Mouse (Mus musculus): ENCODE measurements around the gene Rwdd3. TPM values are rescaled to one million over a fixed set of nuclear protein-coding genes. Genes with fewer than 3 reads are reported as not detected.

Rwdd3 gene
- polyA plus RNA-seq, 1 experiment: 1.8 TPM

DNA sequence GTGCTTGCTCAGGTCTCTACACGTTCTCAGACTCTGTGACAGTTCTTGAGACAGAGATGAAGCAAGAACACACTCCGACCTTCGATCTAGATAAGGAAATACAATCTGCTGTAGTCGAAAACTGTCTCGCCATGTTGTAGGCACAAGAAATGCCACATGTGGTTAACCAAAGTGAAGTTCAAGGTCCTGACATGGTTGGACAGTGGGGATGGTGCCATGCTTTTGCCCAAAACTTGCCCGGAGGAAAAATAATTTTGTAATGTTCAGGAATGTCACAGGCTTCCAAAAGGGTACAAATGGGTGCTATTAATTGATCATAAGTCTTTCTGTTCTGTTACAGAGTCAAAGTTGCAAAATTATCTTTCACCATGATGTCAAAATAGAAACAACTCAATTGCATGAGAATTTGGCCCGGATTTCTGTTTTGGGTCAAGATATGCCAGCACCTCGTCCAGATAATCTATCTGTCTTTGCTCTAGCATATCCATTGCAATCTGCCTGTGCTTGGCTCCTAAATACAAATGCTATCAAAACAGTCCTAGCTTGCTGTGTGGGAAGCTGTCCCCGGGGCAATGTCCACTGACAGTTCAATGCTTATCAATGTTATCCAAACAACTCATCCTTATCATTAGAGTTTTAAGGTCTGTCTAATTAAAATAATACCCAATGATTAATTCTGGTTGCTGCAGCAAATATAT, 2.9 kb upstream of the Rwdd3 start:
- Histone ChIP-seq H3K27me3 (ENCODE audit: control insufficient read depth, insufficient read depth, low read length) (no peaks in the 10 kb centered on the region), H3K27ac (ENCODE audit: control insufficient read depth, insufficient read depth, low read length) (no peak overlapping the region), H3K4me3 (ENCODE audit: control insufficient read depth, insufficient read depth, low read length) (no peak overlapping the region), H3K4me1 (replicated peaks; ENCODE audit: control insufficient read depth, insufficient read depth, low read length) (peaks cover 2% of the 10 kb centered on the region; the same call in 1 of the 2 replicates), H3K36me3 (ENCODE audit: control insufficient read depth, insufficient read depth, low read length) (no peaks in the 10 kb centered on the region)
- TF ChIP-seq POLR2A (IDR thresholded peaks at IDR 0.05; ENCODE audit: control insufficient read depth, extremely low read depth, insufficient read depth, low read length, poor library complexity): no peak
- no peak for TF ChIP-seq CTCF (IDR thresholded peaks at IDR 0.05; ENCODE audit: borderline replicate concordance, control insufficient read depth, extremely low read depth, insufficient read depth, low read length, poor library complexity)
- DNase-seq: no peak
- 48% methylated on average over 9 of the region's 9 CpGs for WGBS

DNA sequence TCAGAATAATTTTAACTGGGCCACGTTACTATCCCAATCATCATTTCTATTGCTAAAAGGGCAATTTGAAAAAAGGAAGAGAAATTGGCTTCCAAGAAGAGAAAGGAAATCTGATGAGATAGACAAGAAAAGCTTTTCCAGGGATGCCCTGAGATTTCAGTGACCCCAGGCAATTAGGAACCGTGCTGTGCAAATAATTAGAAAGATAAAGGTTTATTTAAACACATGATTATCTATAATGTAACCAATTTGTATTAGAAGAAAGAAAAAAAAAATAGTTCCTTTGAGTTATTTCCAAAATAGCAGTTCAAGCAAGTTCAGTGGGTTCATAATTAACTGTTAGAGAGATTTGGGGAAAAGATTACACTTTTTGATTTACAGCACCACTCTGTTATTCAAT, 1.2 kb upstream of the Rwdd3 start:
- H3K27me3 ChIP-seq (ENCODE audit: control insufficient read depth, insufficient read depth, low read length): no peaks in the 10 kb centered on the region
- DNase-seq: no peak
- no peaks in the 10 kb centered on the region; the same call in 1 of the 2 replicates for H3K4me1 ChIP-seq (replicated peaks; ENCODE audit: control insufficient read depth, insufficient read depth, low read length)
- H3K36me3 ChIP-seq (ENCODE audit: control insufficient read depth, insufficient read depth, low read length): no peaks in the 10 kb centered on the region
- H3K27ac ChIP-seq (ENCODE audit: control insufficient read depth, insufficient read depth, low read length): no peak overlapping the region
- H3K4me3 ChIP-seq (ENCODE audit: control insufficient read depth, insufficient read depth, low read length): no peak overlapping the region
- 95% methylated on average over 2 of the region's 2 CpGs for WGBS
- TF ChIP-seq CTCF (IDR thresholded peaks at IDR 0.05; ENCODE audit: borderline replicate concordance, control insufficient read depth, extremely low read depth, insufficient read depth, low read length, poor library complexity) (no peak), POLR2A (IDR thresholded peaks at IDR 0.05; ENCODE audit: control insufficient read depth, extremely low read depth, insufficient read depth, low read length, poor library complexity) (no peak)

DNA sequence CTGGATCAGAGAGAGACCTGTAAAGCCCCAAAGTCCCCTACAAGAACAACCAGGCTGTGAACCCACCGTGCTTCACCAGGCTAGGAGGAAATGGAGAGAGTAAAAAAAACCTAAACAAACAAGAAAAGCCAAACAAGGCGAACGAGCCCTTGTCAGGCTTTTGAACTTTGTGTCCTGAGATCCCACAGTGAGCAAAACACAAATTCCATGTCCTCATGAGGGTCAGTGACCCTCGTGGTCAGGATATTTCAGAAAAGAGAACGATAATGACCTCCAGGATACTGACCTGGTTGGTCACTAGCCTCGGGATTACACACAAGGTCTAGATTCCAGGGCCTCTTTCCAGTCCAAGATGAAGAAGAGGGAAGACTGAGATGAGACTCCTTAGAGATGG, 374 bp upstream of the Rwdd3 start:
- 30% methylated on average over 6 of the region's 6 CpGs for WGBS
- Histone ChIP-seq H3K36me3 (ENCODE audit: control insufficient read depth, insufficient read depth, low read length) (no peaks in the 10 kb centered on the region), H3K27me3 (ENCODE audit: control insufficient read depth, insufficient read depth, low read length) (no peaks in the 10 kb centered on the region), H3K4me1 (replicated peaks; ENCODE audit: control insufficient read depth, insufficient read depth, low read length) (no peaks in the 10 kb centered on the region; the same call in 1 of the 2 replicates), H3K27ac (ENCODE audit: control insufficient read depth, insufficient read depth, low read length) (no peak overlapping the region), H3K4me3 (ENCODE audit: control insufficient read depth, insufficient read depth, low read length) (peak overlapping the region; percentile 22)
- no peak for DNase-seq
- TF ChIP-seq CTCF (IDR thresholded peaks at IDR 0.05; ENCODE audit: borderline replicate concordance, control insufficient read depth, extremely low read depth, insufficient read depth, low read length, poor library complexity) (no peak), POLR2A (IDR thresholded peaks at IDR 0.05; ENCODE audit: control insufficient read depth, extremely low read depth, insufficient read depth, low read length, poor library complexity) (no peak)

DNA sequence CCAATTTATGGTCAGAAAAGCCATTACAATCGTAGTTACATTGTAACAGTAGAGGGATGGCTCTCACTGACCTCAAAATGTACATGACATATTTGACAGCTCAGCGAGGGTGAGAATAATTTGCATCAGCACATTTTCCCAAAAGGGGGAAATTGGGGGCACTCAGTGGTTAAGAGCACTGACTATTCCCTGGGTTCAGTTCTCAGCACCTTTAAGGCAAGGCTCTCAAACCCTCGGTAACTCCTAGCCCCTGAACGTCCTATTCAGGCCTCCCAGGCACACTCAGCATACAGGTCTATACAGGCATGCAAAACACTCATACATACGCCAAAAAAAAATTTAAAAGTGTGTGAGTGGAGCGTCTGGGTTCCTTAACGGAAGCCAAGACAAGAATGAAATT, 864 bp downstream of the Rwdd3 start:
- no peak overlapping the region for H3K4me3 ChIP-seq (ENCODE audit: control insufficient read depth, insufficient read depth, low read length)
- TF ChIP-seq CTCF (IDR thresholded peaks at IDR 0.05; ENCODE audit: borderline replicate concordance, control insufficient read depth, extremely low read depth, insufficient read depth, low read length, poor library complexity): no peak
- TF ChIP-seq POLR2A (IDR thresholded peaks at IDR 0.05; ENCODE audit: control insufficient read depth, extremely low read depth, insufficient read depth, low read length, poor library complexity): no peak
- no peaks in the 10 kb centered on the region for H3K4me1 ChIP-seq (replicated peaks; ENCODE audit: control insufficient read depth, insufficient read depth, low read length)
- no peak for DNase-seq
- H3K27me3 ChIP-seq (ENCODE audit: control insufficient read depth, insufficient read depth, low read length): no peaks in the 10 kb centered on the region
- WGBS: 47% methylated on average over 7 of the region's 7 CpGs
- no peak overlapping the region for H3K27ac ChIP-seq (ENCODE audit: control insufficient read depth, insufficient read depth, low read length)
- H3K36me3 ChIP-seq (ENCODE audit: control insufficient read depth, insufficient read depth, low read length): no peaks in the 10 kb centered on the region

DNA sequence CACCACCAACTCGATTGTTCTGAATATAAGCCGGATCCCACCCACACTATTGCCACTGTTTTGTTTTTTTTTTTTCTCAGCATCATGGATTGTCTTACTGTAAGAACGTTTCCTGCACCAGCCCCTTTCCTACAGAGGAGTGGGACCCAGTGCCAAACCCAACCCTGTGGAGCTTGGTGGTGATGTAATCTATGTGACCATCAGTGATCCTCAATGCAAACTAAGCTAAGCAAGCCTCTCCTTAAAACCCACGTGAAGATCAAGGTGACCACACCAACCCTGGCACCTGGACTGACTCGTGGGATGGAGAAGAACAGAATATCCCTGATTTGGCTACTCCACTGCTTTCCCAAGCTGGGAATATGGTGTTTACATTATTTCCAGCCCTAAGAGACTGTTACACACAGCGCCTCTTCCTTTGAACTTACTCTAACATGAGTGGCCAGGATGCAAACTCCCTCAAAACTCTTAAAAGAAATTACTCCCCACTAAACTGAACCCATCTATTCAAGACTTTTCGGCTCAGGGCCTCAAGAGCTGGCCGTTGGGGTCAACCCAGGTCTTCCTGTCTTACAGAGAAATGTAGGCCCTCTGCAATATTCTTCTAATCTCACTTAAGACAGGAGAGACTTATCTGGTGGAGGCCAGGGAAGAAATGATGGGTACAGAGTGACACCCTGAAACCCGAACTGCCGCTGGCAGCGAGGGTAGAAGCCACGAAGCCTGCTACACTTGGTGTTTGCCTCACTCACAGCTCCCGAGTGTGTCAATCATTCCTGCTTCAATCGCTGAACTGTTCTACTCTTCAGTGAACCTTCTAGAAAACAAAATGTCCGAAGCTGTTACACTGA, 2.2 kb downstream of the Rwdd3 start:
- no peaks in the 10 kb centered on the region for H3K4me1 ChIP-seq (replicated peaks; ENCODE audit: control insufficient read depth, insufficient read depth, low read length)
- no peak overlapping the region for H3K4me3 ChIP-seq (ENCODE audit: control insufficient read depth, insufficient read depth, low read length)
- DNase-seq: no peak
- WGBS: 75% methylated on average over 15 of the region's 15 CpGs
- H3K36me3 ChIP-seq (ENCODE audit: control insufficient read depth, insufficient read depth, low read length): no peaks in the 10 kb centered on the region
- H3K27me3 ChIP-seq (ENCODE audit: control insufficient read depth, insufficient read depth, low read length): no peaks in the 10 kb centered on the region
- TF ChIP-seq CTCF (IDR thresholded peaks at IDR 0.05; ENCODE audit: borderline replicate concordance, control insufficient read depth, extremely low read depth, insufficient read depth, low read length, poor library complexity) (no peak), POLR2A (IDR thresholded peaks at IDR 0.05; ENCODE audit: control insufficient read depth, extremely low read depth, insufficient read depth, low read length, poor library complexity) (no peak)
- no peak overlapping the region for H3K27ac ChIP-seq (ENCODE audit: control insufficient read depth, insufficient read depth, low read length)

DNA sequence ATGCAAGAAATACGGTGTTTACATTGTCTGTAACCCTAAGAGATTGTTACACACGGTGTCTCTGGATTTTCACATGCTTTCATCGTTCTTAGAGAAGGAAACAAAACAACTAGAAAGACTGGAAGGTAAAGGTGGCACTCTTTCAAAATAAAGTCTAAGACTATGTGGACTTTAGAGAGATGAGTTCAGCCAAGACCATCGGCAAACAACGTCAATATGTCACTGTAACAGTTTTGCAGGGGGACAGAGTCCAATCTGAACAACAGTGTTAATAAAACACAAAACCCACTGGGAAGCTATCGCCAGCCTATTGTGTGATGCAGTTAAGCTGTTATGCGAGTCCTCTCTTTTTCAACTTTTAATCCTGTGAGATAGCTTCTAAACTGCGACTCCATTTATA, 2.9 kb downstream of the Rwdd3 start:
- no peak for DNase-seq
- H3K27ac ChIP-seq (ENCODE audit: control insufficient read depth, insufficient read depth, low read length): no peak overlapping the region
- WGBS: 97% methylated on average over 8 of the region's 8 CpGs
- TF ChIP-seq CTCF (IDR thresholded peaks at IDR 0.05; ENCODE audit: borderline replicate concordance, control insufficient read depth, extremely low read depth, insufficient read depth, low read length, poor library complexity): no peak
- TF ChIP-seq POLR2A (IDR thresholded peaks at IDR 0.05; ENCODE audit: control insufficient read depth, extremely low read depth, insufficient read depth, low read length, poor library complexity): no peak
- no peaks in the 10 kb centered on the region for H3K36me3 ChIP-seq (ENCODE audit: control insufficient read depth, insufficient read depth, low read length)
- no peak overlapping the region for H3K4me3 ChIP-seq (ENCODE audit: control insufficient read depth, insufficient read depth, low read length)
- H3K4me1 ChIP-seq (replicated peaks; ENCODE audit: control insufficient read depth, insufficient read depth, low read length): no peaks in the 10 kb centered on the region
- no peaks in the 10 kb centered on the region for H3K27me3 ChIP-seq (ENCODE audit: control insufficient read depth, insufficient read depth, low read length)
